Mouse (Mus musculus) midbrain, embryonic 16.5 days (tissue): ENCODE data around the gene Lrwd1. TPM values are rescaled to one million over a fixed set of nuclear protein-coding genes. Genes with fewer than 3 reads are reported as not detected.
"Not testable (repeated sequence)": the region's sequence is repeated elsewhere in the genome, so short reads cannot be mapped to it uniquely, and the experiment has no call there.

Source experiments
- ATAC-seq: fragments of 200-750 bp; cut with Nextera tagmentation; 2 replicates; pipeline ENCODE4 v1.8.0; 2017; ENCODE audit warnings: moderate TSS enrichment
- H3K27ac ChIP-seq: fragments of 300-500 bp; sonication (generic); 2 replicates; pipeline ENCODE4 v1.5.1; 2014; ENCODE audit warnings: mild to moderate bottlenecking, low read length, mixed read lengths
- H3K27me3 ChIP-seq: fragments of 300-500 bp; sonication (generic); 2 replicates; pipeline ENCODE4 v1.6.1; 2014; ENCODE audit warnings: low read depth, low read length, mixed read lengths; ENCODE audit not compliant: control insufficient read depth, insufficient read depth
- H3K36me3 ChIP-seq: fragments of 300-500 bp; sonication (generic); 2 replicates; pipeline ENCODE4 v1.6.1; 2014; ENCODE audit warnings: mild to moderate bottlenecking, low read length, moderate library complexity, mixed read lengths; ENCODE audit not compliant: control insufficient read depth, insufficient read depth
- H3K4me1 ChIP-seq: fragments of 300-500 bp; sonication (generic); 2 replicates; pipeline ENCODE4 v1.6.1; 2014; ENCODE audit warnings: mild to moderate bottlenecking, low read length, mixed read lengths; ENCODE audit not compliant: control insufficient read depth, insufficient read depth
- H3K4me2 ChIP-seq: fragments of 300-500 bp; sonication (generic); 2 replicates; pipeline ENCODE4 v1.6.1; 2014; ENCODE audit warnings: mild to moderate bottlenecking, low read length, mixed read lengths
- H3K4me3 ChIP-seq: fragments of 300-500 bp; sonication (generic); 2 replicates; pipeline ENCODE4 v1.5.1; 2014; ENCODE audit warnings: low read depth, mild to moderate bottlenecking, low read length, moderate library complexity, mixed read lengths
- H3K9ac ChIP-seq: fragments of 300-500 bp; sonication (generic); 2 replicates; pipeline ENCODE4 v1.6.1; 2014; ENCODE audit warnings: low read depth, low read length, mixed read lengths
- H3K9me3 ChIP-seq: fragments of 300-500 bp; sonication (generic); replicated peaks from 2 replicates; pipeline ENCODE4 v1.6.1; 2014; ENCODE audit warnings: mild to moderate bottlenecking, low read length, mixed read lengths; ENCODE audit not compliant: control insufficient read depth, poor library complexity, severe bottlenecking
- WGBS: fragments of 180-500 bp; shearing (Covaris S2); extraction: QIAGEN DNeasy Blood & Tissue Kit; methylation state at CpG from one replicate; pipeline ENCODE4 v1.1.7; 2014; 5-methylcytosine and 5-hydroxymethylcytosine counted together
- polyA plus RNA-seq: library from polyadenylated mRNA; unstranded; fragments of >200 nt; fragmentation: Nextera tagmentation; extraction: Ambion mirVana; gene quantifications from 2 replicates; pipeline ENCODE4 v1.2.1, GENCODE M21; 2015

The Lrwd1 gene
- polyA plus RNA-seq, 1 experiment from 2014 or later, result 27.1 TPM

DNA sequence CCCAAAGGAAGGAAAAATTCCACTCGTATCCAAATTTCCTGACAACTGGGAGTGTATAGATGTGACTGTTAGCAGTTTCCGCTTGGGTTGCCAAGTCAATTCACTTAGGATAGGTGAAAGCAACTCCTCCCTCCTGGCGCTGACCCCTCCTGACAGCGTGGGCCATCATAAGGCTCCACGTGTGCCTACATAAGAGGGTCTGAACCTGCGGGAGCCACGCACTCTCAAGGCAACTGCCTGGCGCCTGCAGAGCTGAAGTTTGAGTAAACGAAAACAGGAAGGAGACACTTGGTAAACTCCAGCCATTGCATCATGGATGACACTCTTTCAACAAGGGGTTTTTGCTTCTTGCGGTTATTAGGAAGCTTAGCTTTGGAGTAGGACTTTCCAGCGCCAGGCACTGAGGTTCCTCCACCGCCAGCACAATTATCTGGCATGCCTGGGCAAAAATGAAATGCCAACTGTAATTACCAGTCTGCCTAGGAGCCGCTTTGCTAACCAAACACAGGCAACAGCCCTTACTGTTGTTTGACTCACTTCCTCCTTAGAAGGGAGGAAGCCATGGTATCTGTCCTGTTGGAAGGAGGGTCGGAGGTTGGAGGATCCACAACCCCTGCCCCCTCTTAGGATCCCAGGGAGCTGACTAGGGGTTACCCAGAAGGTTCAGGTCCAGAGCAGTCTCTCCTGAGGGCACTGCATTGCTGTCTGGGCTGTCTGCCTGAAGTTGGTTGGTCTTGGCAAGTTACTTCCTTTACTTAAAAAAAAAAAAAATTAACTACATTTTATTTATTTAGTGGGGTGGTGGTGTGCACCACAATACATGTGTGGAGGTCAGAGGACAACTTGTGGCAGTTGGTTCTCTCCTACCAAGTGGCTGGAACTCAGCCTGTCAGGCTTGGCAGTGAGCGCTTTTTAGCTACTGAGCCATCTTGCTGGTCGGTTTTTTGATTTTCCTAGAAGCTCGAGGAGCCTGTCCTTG lies 35.8 kb upstream of the Lrwd1 start:
- ATAC-seq, result no peak
- 35% methylated on average over 17 of the region's 17 CpGs for WGBS
- Histone ChIP-seq H3K9ac (peak overlapping the region; percentile 80), H3K9me3 (no peaks in the 10 kb centered on the region), H3K27me3 (no peaks in the 10 kb centered on the region), H3K4me2 (peak overlapping the region; percentile 92), H3K27ac (peak overlapping the region; percentile 77), H3K4me1 (peaks cover 21% of the 10 kb centered on the region), H3K4me3 (peak overlapping the region; percentile 58), H3K36me3 (peaks cover 3% of the 10 kb centered on the region; the same call in 1 of the 2 replicates)

DNA sequence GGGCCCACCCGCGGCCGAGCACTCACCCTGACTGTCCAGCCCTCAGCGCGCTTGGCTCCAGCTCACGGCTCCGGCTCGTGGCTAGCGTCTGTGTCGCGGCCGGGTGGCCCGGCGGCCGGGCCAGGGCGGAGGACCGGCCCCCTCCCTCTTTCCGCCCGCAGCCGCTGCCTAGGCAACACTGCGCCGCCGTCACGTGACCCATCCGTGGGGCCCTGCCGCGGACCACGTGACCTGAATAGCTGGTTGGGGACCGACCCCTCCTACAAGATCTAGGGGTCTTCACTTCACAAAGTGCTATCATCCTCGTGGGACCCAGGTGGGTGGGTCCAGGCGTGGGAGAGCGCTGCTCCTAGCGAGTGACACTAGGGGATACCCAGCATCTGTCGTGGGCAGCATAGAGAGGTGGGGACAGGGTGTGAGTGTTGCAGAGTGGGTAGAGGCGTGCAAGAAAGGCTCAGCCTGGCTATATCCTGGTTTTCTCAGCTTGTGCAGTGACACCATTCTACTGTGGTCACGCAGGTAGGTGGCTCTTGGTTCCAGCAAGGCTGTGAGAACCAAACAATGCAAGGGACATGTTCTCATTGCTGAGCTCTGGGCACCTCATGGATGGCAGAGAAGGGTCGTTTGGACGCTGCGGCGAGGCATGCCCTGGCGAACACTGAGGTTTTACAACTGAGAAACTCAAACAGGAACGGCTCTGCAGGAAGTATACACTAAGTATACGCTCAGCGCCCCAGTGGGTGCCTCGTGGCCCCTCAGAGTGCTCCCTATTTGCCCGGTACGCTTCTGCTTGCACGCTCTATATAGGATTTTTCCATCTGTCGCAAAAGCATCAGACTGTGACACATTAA lies 34.9 kb upstream of the Lrwd1 start, which contains the start of gene Orai2:
Gene Orai2 (minus strand): TSS at position 202 of the 851 bp plus-strand sequence.
- H3K27me3 ChIP-seq, result no peaks in the 10 kb centered on the region
- H3K27ac ChIP-seq, result peak within 1 kb of the TSS; percentile 77
- peak; percentile 88 for ATAC-seq
- peaks cover 3% of the 10 kb centered on the region; the same call in 1 of the 2 replicates for H3K36me3 ChIP-seq
- 3% methylated on average over 49 of the region's 49 CpGs for WGBS
- H3K4me2 ChIP-seq, result peak within 1 kb of the TSS; percentile 92
- peaks cover 21% of the 10 kb centered on the region for H3K4me1 ChIP-seq
- H3K9me3 ChIP-seq, result no peaks in the 10 kb centered on the region
- peak within 1 kb of the TSS; percentile 80 for H3K9ac ChIP-seq
- peak within 1 kb of the TSS; percentile 58 for H3K4me3 ChIP-seq

DNA sequence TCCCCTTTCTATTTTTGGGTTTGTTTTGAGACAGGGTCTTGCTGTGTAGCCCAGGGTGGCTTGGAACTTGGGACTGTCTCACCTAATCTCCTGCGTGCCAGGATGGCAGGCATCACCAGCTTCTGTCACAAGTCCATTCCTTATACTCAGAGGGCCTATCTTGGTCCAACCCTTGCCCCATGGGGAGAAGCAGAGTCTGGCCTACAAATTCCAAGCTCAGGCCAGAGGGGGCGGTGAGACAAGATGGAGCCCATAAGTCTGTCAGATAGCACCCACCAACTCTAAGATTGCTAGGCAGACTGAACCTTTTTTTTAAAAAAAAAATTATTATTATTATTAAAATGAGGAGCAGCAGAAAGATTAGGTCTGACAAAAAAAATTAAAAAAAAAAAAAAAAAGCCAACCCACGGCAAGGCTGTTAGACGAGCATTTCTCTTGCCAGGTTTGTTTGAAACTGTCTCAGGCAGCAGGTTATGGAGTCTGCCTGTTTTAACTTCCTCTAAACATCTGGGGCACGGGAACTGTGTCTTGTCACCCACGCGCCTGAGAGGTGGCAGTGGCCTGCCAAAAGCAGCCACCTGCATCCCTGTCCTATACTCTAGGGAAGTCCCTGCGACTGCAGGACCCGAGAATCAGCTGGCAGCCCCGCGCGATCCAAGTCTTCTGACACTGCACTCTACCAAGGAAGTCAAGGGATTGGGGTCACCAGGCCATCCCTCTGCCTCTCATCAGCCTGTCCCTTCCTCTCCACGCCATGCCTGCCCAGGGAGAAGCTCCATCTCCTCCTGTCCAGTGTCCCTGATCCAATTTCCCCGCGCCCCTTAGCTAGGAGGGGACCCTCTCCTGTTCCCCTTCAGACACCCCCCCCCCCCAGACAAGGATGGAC lies 34.0 kb upstream of the Lrwd1 start:
- peak overlapping the region; percentile 77 for H3K27ac ChIP-seq
- WGBS, result 9% methylated on average over 14 of the region's 15 CpGs
- H3K27me3 ChIP-seq, result no peaks in the 10 kb centered on the region
- ATAC-seq, result no peak; the same call in 1 of the 2 replicates
- H3K9me3 ChIP-seq, result no peaks in the 10 kb centered on the region
- peaks cover 21% of the 10 kb centered on the region for H3K4me1 ChIP-seq
- H3K4me2 ChIP-seq, result peak overlapping the region; percentile 92
- H3K9ac ChIP-seq, result peak overlapping the region; percentile 80
- H3K4me3 ChIP-seq, result peak overlapping the region; percentile 58
- peaks cover 3% of the 10 kb centered on the region; the same call in 1 of the 2 replicates for H3K36me3 ChIP-seq

DNA sequence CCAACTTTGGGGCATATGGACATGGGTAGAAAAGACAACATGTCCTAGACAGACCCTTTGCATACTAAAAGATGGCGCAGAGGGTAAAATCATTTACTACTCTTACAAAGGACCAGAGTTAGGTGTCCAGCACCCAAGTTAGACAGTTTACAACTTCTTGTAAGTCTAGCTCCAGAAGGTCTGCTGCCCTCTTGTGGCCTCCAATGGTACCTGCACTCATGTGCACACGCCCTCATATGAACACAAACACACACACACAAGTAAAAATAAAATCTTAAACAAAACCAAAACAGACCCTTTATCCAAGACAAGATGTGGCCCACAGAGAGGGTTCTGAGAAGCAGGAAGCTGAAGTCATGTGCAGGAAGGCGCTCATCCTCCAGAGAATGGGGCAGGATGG lies 32.2 kb upstream of the Lrwd1 start:
- H3K9me3 ChIP-seq, result no peaks in the 10 kb centered on the region
- H3K27me3 ChIP-seq, result no peaks in the 10 kb centered on the region
- no peak overlapping the region for H3K4me3 ChIP-seq
- WGBS, result 92% methylated on average over 3 of the region's 3 CpGs
- no peak for ATAC-seq
- peaks cover 14% of the 10 kb centered on the region for H3K4me1 ChIP-seq
- H3K27ac ChIP-seq, result no peak overlapping the region
- H3K4me2 ChIP-seq, result no peak overlapping the region
- peaks cover 3% of the 10 kb centered on the region; the same call in 1 of the 2 replicates for H3K36me3 ChIP-seq
- H3K9ac ChIP-seq, result no peak overlapping the region

DNA sequence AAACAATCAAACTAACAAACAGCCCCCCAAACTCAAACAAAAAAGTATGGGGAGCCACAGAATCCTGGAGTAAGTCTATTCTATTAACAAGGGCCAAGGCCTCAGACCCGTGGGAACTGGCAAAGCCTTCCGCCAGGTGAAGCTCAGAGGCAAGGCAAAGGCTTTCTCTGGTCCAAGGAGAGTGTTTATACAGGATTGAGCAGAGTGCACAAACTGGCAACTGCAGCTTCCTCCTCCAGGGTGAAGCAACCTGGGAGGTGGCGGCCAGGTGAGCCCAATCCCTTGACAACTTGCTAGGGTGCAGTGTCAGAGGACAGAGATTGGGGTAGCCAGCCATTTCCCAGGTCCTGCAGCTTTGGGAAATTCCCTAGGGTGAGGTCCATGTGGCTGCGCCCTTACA lies 31.4 kb upstream of the Lrwd1 start:
- no peak overlapping the region for H3K27ac ChIP-seq
- H3K9ac ChIP-seq, result no peak overlapping the region
- no peak for ATAC-seq
- H3K4me1 ChIP-seq, result peaks cover 14% of the 10 kb centered on the region
- no peaks in the 10 kb centered on the region for H3K27me3 ChIP-seq
- peaks cover 3% of the 10 kb centered on the region; the same call in 1 of the 2 replicates for H3K36me3 ChIP-seq
- H3K9me3 ChIP-seq, result no peaks in the 10 kb centered on the region
- no peak overlapping the region for H3K4me3 ChIP-seq
- 93% methylated on average over 4 of the region's 4 CpGs for WGBS
- no peak overlapping the region for H3K4me2 ChIP-seq

DNA sequence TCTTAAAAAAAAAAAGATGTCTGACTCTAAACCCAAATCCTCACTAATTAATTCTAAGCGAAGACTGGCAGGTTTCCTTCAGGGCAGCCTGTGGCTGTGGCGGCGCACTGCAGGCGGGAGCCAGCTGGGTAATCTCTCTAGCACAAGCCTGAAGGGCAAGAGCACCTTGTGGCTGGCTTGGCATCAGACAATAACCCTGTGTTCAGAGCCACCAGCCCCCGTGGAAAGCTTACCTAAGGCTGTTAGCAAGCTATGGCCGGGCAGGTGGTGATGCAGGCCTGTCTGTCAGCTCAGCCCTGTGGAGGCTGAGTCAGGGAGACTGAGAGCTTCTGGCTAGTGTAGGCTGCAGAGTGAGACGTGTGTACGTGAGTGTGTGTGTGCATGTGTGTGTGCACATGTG lies 29.4 kb upstream of the Lrwd1 start:
- WGBS, result 60% methylated on average over 8 of the region's 8 CpGs
- Histone ChIP-seq H3K4me3 (no peak overlapping the region), H3K27ac (peak overlapping the region; percentile 40), H3K4me2 (no peak overlapping the region), H3K27me3 (no peaks in the 10 kb centered on the region), H3K9me3 (no peaks in the 10 kb centered on the region), H3K4me1 (peaks cover 5% of the 10 kb centered on the region), H3K36me3 (peaks cover 8% of the 10 kb centered on the region), H3K9ac (no peak overlapping the region)
- ATAC-seq, result no peak

DNA sequence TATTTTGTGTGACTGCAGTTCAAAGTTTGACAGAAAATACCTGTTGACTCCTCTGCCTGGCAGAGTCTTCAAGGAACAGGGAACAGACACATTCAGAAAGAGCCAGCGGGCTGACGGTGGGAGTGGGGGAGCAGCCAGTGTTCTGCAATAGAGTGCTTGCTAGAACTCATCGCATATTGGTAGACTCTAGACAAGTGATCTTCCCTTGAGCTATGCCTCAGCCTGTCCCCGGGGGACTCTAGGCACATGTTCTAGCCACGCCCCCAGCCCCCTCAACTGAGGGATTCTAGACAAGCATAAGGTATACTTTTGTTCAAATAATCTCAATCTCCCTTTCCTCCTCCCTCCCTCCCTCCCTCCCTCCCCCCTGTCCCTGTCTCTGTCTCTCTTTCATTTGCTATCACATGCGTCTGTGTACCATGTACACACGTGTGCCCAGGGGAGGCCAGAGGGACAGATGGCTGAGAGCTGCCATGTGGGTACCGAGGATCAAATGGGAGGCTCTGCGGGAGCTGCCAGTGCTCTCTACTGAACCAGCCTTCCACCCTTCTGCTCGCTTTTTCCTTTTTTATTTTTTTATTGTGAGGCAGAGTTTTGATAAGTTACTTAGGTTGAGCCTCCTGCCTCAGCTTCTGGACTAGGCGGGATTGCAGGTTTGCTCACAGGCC lies 28.1 kb upstream of the Lrwd1 start:
- WGBS, result 57% methylated on average over 11 of the region's 11 CpGs
- H3K27me3 ChIP-seq, result no peaks in the 10 kb centered on the region
- H3K4me3 ChIP-seq, result no peak overlapping the region
- H3K9me3 ChIP-seq, result no peaks in the 10 kb centered on the region
- H3K4me1 ChIP-seq, result no peaks in the 10 kb centered on the region
- H3K4me2 ChIP-seq, result no peak overlapping the region
- peaks cover 9% of the 10 kb centered on the region for H3K36me3 ChIP-seq
- no peak overlapping the region; the same call in 1 of the 2 replicates for H3K27ac ChIP-seq
- H3K9ac ChIP-seq, result no peak overlapping the region
- ATAC-seq, result no peak

DNA sequence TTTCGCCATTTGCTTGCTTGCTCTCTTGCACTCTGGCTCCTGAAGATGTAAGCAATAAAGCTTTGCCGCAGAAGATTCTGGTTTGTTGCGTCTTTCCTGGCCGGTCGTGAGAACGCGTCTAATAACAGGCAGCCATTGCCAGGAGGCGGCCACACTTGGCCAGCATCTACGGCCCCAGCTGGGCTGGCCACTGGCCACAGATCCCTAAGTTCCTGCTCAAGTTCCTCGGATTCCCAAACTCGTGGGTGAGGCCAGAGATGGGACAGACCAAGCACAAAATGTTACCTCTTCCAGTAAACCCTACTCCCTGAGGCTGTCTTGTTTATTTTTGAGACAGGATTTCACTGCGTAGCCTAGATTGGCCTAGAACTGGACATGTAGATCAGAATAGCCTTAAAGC lies 24.2 kb upstream of the Lrwd1 start:
- not testable (repeated sequence) for H3K27me3 ChIP-seq, H3K4me3 ChIP-seq, H3K4me1 ChIP-seq, H3K27ac ChIP-seq, H3K36me3 ChIP-seq, ATAC-seq, H3K4me2 ChIP-seq, H3K9ac ChIP-seq, H3K9me3 ChIP-seq
- 86% methylated on average over 10 of the region's 12 CpGs for whole genome bisulfite sequencing
